Comparison of ENCODE assay signal across 18 mouse cellular contexts in genomic region chr11:35841738-35842325, GRCm38 (mm10). TPM values are rescaled to one million over a fixed set of nuclear protein-coding genes. Genes with fewer than 3 reads are reported as not detected.
DNase-seq lines count a peak whose midpoint lies in the region; ATAC-seq lines count a peak whose summit lies in the region.
"Had no signal": no experiment of that assay in that cellular context is flagged by ENCODE, and none has a peak within 500 bp of the region (broad histone marks: within the 10 kb centered on the region; RNA-seq: fewer than 3 reads in every experiment).

No protein-coding gene starts in this region.

- 81% methylated on average over 21 of the region's 21 CpGs for WGBS in midbrain, embryonic 13.5 days
- 79% methylated on average over 21 of the region's 21 CpGs for WGBS in midbrain, embryonic 15.5 days

- no peak for ATAC-seq in midbrain, embryonic 13.5 days
- no peak for ATAC-seq in midbrain, embryonic 15.5 days (replicated peaks)
- 0 out of 2 replicates have a peak, but pooled peaks have one; percentile 31 for ATAC-seq in megakaryocyte, adult 5-6 weeks (ENCODE audit: poor library complexity, severe bottlenecking)

- peaks cover 34% of the 10 kb centered on the region for H3K36me3 ChIP-seq in midbrain, embryonic 13.5 days
- H3K36me3 ChIP-seq in midbrain, embryonic 15.5 days (replicated peaks), result no peaks in the 10 kb centered on the region
- H3K36me3 ChIP-seq: G1E; heart, embryonic 15.5 days had no signal

- H3K4me3 ChIP-seq in midbrain, embryonic 13.5 days (replicated peaks), result no peak overlapping the region
- H3K4me3 ChIP-seq in midbrain, embryonic 15.5 days, result no peak overlapping the region
- H3K4me3 ChIP-seq: heart, embryonic 15.5 days had no signal

- H3K27me3 ChIP-seq in midbrain, embryonic 13.5 days, result no peaks in the 10 kb centered on the region
- H3K27me3 ChIP-seq in midbrain, embryonic 15.5 days (replicated peaks), result no peaks in the 10 kb centered on the region
- H3K27me3 ChIP-seq: heart, embryonic 15.5 days had no signal

- 0 out of 2 replicates have a peak overlapping the region, but pooled peaks have one; percentile 10 for H3K9ac ChIP-seq in midbrain, embryonic 13.5 days (replicated peaks)
- no peak overlapping the region for H3K9ac ChIP-seq in midbrain, embryonic 15.5 days
- H3K9ac ChIP-seq: heart, embryonic 15.5 days; hindbrain, embryonic 14.5 days had no signal

- peaks cover 7% of the 10 kb centered on the region; the same call in 1 of the 2 replicates for H3K4me1 ChIP-seq in midbrain, embryonic 13.5 days (replicated peaks)
- H3K4me1 ChIP-seq in midbrain, embryonic 15.5 days, result peaks cover 12% of the 10 kb centered on the region

- DNase-seq in CD4-positive, CD25-positive, alpha-beta regulatory T cell, adult 2 months (ENCODE audit: low read depth, low spot score), result peak; percentile 47
- DNase-seq in R1 (ENCODE audit: low read depth, low spot score) (peak; percentile 51), MN1 (ENCODE audit: low spot score) (no peak)
- DNase-seq in kidney, adult 8-10 months, result no peak
- DNase-seq in adrenal gland, adult (ENCODE audit: inconsistent age in 2 of 2, low spot score in 1 of 2), result no peak
- DNase-seq: adrenal gland, adult 2 months; cerebellum, adult 9-10 months; gastrocnemius, postnatal 14 days; kidney, adult 2 months; left cerebral cortex, postnatal 4 days had no signal

- H3K9me3 ChIP-seq in midbrain, embryonic 13.5 days, result no peaks in the 10 kb centered on the region
- H3K9me3 ChIP-seq in midbrain, embryonic 15.5 days, result no peaks in the 10 kb centered on the region
- H3K9me3 ChIP-seq: G1E; heart, embryonic 15.5 days had no signal

- no peak overlapping the region for H3K27ac ChIP-seq in midbrain, embryonic 13.5 days
- no peak overlapping the region for H3K27ac ChIP-seq in midbrain, embryonic 15.5 days
- H3K27ac ChIP-seq: heart, embryonic 15.5 days; hindbrain, embryonic 14.5 days; macrophage had no signal

- no peak overlapping the region for H3K4me2 ChIP-seq in midbrain, embryonic 13.5 days (replicated peaks)
- no peak overlapping the region for H3K4me2 ChIP-seq in midbrain, embryonic 15.5 days
- H3K4me2 ChIP-seq: heart, embryonic 15.5 days; hindbrain, embryonic 14.5 days had no signal

RNA-seq across cellular contexts. Expression of gene Rars, which starts 7.5 kb away (rescaled TPM):
- polyA plus RNA-seq in midbrain, embryonic 13.5 days (2015; fragmentation: Nextera tagmentation; extraction: Ambion mirVana), result 74.0 and 80.0 TPM in 2 replicates
- 68.2 and 68.6 TPM in 2 replicates for polyA plus RNA-seq in midbrain, embryonic 15.5 days (2015; fragmentation: Nextera tagmentation; extraction: Ambion mirVana)
- 60.7 and 63.5 TPM in 2 replicates for total RNA-seq in megakaryocyte, adult 5-6 weeks (2015)
- 52.0 and 60.3 TPM in 2 replicates for total RNA-seq in megakaryocyte, adult 5-6 weeks (2017)

RNA-seq across cellular contexts. Expression of gene Fbll1, which starts 43.1 kb away (rescaled TPM):
- polyA plus RNA-seq in midbrain, embryonic 13.5 days (2015; fragmentation: Nextera tagmentation; extraction: Ambion mirVana), result 8.6 and 13.2 TPM in 2 replicates
- polyA plus RNA-seq in midbrain, embryonic 15.5 days (2015; fragmentation: Nextera tagmentation; extraction: Ambion mirVana), result 25.1 and 25.8 TPM in 2 replicates
- total RNA-seq in megakaryocyte, adult 5-6 weeks (2015), result not detected in 2 replicates
- total RNA-seq in megakaryocyte, adult 5-6 weeks (2017), result not detected in 2 replicates
- total RNA-seq: adrenal gland, adult 2 months; gastrocnemius, postnatal 14 days had no signal
- polyA plus RNA-seq: G1E; heart, embryonic 15.5 days; liver, embryonic 16.5 days; macrophage had no signal

Comparison
In these comparisons a context has a peak if more than half of its experiments do, and no peak if none do; other contexts are left out.
1. DNase-seq: peak in CD4-positive, CD25-positive, alpha-beta regulatory T cell, adult 2 months (single experiment) and R1 (single experiment); none in kidney, adult 8-10 months (0 of 2), adrenal gland, adult (0 of 2) and MN1 (single experiment).